Mouse (Mus musculus) spleen, postnatal 4 days (tissue): ENCODE measurements at regions not wholly inside any gene's neighbourhood (a gene's known extent, or its start where the extent isn't known, plus 50 kb on each side); places are given as distances from the start of the nearest gene placed in this dataset.

Source experiments
- DNase-seq, 2 experiments: peaks; one replicate each; pipeline ENCODE4 v3.0.0; 2022; ENCODE audit warnings: low spot score in 2 of 2

DNA sequence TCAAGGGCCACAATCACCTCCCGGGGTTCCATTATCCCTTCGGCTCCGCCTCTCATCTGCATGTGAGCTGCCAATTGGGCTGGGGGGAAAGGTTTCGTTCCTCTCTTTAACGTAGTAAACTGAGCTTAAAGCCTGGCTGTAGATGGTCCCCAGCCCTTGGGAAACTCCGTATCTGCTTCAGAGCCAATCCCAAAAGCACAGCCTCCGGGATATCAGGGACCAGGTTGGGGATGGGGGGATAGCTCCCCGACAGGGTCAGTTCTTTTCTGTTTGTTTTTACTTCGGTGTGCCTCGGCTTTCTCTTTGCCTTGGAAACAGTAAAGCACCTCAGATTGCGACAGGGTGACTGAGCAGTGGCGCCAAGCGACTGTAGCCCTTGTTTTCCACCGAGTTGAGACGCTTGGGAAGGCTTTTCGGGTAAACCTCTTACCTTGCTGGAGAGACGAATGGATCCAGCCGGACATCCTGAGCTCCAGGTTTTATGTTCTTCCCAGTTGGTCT, 64.5 kb downstream of the Tfap2c start:
- no peak for DNase-seq

DNA sequence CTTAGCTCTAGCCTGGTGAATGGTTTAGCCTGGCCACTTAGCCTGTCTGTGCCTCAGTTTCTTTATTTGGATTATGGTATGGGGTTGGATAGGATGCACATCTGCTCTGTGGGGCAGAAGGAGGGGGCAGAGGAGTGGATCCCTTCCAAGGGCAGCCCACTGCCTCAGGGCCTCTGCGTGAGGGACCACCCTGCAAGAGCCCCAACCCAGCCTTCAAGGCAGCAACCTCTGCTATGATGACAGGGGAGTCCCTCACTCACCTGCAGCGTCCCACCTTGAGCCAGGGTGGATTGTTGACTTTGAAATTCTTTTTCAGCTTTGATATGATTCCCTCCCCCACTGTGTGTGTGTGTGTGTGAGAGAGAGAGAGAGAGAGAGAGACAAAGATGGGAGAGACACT, 65.8 kb downstream of the Tfap2c start:
- no peak for DNase-seq

DNA sequence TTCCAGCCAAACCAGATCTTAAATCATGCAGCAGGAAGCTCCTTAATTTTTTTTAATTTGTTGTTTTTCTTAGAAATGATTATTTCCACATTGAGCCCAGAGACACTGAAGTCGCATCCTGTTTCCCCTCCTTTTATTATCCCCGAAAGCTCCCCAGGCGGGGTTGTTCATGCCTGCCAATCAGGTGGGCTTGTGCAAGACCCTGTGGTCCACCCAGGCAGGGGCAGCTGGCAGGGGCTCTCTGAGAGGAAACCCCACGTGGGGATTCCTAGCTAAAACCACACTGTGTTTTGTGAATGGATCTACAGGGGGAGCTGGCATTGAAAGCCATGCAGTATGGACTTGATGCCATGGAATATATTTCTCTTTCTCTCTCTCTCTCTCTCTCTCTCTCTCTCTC, 66.2 kb downstream of the Tfap2c start:
- DNase-seq: no peak

DNA sequence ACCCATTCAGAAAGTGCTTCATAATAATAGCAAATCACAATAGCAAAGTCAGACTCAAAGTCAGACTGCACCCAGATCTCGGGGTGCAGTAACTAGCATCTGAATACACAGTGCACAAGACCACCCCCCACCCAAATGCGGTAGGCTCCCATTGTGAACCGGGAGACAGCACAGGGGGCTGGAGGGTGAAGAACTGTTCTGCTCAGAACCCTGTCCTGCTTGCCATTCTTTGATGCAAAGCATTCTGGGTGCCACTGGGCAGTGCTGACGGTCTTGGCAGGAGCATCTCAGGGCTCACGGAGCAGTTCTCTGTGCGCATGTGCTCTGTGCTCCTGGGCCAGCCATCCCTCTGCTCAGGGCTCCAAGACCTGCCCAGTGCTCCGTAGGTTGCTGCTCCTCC, 69.8 kb downstream of the Tfap2c start:
- DNase-seq: no peak

DNA sequence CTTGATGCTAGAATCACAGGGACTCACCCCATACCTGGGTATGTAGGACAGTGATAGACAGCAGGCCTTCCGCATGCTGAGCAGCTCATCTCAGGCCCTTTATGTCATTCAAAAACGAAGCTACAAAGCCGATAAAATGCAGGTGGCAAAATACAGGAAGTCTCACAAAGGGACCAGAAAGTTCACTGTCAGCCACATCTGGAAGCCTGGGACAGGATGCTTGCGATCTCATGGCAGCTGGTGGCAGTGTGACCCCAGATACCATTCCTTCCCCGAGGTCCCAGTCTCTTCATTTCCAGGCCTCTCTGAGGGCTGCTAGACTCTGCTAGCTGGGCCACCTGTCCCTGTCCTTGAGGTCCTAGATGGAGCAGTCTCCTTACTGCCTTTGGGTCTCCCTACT, 70.6 kb downstream of the Tfap2c start:
- no peak for DNase-seq

DNA sequence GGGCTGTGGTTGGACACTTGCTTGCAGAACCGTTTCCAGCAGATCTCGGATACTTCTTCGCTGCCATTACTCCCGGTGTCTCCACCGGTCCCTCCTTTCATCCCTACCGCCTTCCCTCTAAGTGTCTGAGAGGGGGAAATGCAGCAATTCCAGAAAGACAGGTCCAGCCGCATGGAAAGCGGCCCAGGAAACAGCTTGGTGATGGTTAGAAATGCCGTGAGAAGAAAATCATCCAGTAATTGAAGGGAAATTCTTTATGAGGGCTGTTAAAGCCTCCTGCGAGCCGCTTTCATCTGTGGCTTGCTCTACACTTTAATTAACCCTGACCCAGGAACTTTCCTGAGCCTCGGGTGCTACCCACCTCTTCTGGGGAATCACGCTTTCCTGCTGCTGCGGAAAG, 74.3 kb downstream of the Tfap2c start:
- no peak for DNase-seq

DNA sequence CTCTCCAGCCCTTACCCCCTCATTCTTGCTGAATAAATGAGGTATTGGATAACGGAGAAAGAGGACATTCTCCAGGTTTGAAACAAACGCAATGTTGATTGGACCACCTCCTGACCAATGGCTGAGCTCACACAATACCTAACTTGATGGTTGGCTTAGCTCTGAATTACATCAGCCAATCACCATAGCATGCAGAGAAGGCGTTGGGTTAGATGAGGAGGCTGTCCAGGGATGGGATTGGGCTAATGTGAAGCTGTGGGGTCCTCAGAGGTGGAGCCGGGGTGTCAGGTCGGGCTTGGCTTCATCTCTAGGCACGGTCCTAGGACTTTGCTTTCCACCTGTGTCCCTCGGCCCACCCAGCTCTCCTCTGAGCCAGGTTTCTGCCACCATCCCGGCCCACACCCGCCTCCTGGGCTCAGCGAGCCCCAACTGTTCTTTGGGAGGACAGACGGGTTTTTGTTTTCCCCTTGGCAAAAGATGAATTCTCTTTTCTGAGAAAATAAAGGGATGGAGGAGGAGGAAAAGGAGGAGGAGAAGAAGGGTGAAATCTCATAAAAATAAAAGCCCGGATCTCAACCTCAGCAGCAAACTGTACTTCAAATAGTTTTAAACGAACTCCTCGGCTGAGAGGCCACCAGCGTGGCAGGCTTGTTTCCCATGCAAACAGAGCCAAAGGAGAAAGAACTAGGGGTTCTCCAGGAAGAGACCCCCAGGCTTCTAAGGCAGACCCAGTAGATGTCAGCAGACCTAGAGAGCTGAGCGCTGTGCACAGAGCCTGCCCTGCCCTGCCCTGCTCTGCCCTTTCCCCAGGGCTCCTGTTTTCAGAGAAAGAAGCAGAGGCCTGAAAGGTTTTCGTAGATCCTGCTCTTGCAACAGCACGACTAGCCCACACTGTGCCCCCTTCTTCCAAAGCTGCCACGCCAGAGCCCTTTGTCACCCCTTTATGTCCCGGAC, 78.2 kb downstream of the Tfap2c start:
- no peak for DNase-seq

DNA sequence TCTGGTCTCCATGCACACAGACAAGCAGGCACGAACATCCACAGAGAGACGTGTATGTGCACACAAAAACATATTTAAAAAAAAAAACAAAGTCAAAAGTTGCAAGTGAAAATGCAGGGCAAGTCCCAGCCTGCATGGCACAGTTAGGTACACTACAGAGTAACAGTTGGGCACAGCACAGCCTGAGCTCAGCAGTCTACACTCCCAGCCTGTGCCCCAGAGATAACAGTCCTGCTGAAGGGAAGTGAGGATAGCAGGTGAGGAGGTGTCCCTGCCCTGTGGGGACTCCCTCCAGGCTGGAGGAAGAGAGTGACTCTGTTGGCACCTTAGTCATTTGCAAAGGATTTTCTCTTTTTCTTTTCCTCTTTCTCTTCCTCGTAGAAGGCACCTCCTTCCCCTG, 80.9 kb downstream of the Tfap2c start:
- DNase-seq: no peak

DNA sequence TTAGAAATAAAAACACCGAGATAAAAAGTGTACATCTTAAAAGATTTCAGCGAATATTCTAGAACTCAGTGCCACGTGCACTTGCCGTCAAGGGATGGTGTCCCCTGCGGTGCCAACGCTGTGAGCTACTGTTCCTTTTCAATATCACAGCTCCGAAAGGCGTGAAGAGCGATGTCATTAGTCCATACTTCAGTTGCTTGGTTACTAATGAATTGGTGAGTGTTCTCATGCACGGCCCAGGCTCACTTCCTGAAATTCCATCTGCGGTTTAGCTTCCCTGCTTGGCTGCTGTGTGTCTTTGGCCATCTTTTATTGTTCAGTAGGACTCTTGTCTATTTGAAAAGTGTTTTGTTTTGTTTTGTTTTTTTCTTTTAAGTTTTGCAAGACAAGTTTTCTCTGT, 93.2 kb downstream of the Tfap2c start:
- DNase-seq: no peak

DNA sequence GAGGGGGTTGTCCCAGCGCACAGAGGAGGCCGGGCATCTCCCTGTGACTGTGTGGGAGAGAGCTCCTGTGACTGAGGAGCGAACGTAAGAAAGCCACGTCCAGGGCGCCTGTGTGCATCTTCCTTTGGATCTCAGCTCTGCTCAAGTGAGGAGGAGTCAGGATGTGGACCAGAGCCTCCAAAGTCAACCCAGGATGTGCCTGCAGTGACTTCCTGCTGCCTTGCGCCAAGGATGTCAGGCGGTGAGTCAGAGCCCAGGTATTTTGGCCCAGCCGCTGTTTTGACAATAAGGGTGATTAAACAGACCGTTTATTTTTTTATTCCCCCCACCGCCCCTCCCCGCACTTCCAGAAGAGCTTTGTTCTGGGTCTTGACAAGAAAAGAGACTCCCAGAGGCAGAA, 94.5 kb downstream of the Tfap2c start:
- DNase-seq: no peak

DNA sequence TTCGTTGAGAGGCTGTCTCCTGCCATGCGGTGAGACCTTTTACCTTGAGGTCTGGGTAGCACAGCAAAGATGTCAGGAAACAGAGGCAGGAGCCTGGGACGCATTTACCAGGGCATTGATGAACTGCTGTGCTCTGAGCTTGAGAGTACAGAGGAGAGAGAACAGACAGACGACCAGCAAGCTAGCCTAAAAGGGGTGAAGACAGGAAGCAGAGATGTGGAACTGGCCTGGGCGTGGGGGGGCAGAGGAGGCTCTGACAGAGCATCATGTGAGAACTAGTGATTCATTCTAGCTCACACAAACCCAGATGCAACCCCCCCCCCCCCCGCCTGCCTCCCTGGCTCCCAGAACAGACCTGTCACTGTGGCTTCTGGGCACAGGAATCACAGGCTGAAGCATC, 95.1 kb downstream of the Tfap2c start:
- DNase-seq: no peak

DNA sequence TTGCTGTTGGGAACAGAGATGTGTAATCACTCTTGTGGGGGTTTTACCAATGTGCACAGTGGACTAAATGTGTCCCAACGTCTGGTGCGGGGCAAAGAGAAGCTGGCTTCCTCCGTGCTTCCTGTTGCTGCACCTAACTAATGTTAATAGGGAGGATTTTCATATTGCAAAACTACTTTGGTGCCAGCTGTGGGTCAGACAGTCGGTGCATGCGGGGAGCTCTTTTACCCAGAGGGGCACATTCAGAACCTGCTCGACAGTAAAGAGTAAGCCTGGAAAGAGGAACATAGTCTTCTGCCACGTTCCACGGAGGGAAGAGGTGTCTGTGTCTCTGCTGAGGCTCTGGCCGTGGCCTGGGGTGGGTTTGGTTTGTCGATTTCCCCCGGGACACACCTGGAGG, 98.7 kb downstream of the Tfap2c start:
- no peak for DNase-seq

DNA sequence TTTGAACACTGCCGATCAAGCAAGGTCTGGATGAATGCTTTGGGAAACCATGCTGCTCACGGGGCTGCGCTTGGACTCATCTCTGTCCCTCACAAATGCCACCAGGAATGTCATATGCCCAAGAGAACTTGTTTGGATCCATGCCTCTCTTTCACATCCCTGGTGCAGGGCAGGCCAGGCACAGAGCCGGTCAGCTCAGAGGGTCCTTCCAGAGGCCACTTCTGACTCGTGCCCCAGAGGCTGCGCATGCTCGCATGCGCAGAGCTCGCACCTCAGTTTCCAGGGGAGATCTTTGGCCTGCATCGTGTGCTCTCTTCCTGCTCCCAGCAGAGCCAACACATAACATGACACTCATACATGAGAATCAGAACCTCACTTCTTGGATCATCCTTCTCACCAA, 111.1 kb downstream of the Tfap2c start:
- no peak for DNase-seq

DNA sequence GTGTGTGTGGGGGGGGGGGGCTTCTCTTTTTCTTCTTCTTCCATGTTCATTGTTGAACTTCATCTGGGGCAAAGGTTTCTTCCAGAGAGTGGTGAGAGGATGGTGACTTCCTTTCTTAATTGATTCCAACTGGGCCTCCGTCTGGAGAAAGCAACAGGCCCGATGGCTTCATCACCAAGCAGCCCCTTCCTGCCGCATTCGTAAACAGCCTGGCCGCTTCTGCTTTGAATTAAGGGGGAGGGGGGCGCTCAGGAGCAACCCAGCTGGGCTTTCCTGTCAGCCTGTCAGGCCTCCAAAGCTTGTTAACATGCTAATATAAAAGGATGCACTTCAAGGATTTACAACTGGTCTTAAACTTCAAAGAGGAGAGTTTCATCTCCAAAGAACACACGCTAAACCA, 111.5 kb downstream of the Tfap2c start:
- no peak for DNase-seq

DNA sequence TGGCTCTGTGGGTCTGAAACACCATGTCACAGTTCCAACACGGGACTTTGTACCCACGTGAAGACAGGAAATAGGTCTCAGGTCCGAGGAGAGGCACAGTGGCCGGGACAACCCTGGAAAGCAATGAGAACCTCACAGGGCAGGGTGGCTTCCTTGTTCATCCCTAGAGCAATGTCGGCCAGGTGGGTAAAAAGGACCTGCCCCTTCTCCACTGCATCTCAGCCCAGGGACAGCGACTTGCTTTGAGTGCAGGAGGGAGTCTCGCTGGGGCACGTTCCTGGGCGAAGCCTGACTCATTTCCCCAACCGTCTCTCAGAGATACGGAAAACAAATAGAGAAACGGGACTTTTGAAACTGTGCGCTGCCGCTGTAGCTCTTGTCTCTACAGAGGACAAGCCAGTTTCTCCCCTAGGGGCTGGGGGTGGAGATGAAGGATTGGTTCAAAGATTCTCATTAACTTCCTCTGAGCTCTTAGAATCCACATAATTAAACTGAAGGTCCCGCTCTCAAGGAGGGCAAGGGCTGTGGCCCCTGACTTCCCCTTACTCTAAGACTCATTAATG, 112.1 kb downstream of the Tfap2c start:
- DNase-seq: no peak

DNA sequence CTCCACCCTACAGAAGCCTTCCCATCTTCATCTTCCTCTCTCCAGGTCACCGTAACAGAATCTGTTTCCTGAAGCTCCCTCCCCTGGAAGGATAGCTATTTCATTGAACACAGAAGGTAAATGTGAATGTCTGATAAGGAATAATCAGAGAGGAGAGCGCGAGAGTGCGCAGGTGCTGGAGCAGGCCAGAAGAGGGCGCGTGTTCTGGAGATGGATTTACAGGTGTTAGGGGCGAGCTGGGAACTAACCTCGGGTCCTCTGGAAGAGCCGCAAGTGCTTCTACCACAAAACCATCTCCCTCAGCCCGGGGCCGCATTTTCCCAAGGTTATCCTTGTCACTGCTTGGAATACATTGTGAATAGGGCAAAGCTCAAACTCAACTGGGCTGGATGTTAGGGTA, 112.8 kb downstream of the Tfap2c start:
- no peak for DNase-seq

DNA sequence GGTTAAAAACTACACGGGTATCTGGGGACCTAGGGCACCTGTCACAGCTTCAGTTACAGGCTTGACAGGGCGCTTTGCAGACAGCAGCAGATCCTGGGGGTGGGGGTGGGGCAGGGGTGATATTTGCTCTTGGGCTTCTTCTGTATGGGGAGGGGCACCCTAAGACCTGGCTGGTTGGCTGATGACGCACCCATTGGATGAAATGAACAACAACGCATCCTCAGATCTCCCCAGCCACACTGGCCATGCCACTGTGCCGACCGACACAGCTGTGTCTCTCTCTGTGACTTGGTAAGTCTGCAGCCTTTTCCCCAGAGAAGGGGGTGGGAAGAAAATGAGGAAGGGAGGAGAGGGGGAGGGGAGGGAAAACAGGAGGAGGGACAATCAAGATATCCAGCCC, 114.3 kb downstream of the Tfap2c start:
- DNase-seq: no peak

DNA sequence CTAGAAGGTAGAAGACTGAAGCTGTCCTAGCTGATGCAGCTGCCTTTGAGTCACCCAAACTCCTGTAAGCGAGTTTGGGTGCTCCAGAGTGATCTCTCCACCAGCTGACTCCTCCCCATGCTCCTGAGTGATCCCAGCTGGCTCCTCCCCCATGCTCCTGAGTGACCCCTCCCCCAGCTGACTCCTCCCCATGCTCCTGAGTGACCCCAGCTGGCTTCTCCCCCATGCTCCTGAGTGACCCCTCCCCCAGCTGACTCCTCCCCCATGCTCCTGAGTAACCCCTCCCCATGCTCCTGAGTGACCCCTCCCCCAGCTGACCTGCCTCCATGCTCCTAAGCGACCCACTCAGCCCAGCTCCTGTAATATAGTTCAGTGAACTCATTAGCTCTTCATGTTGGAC, 123.7 kb downstream of the Tfap2c start:
- no peak for DNase-seq

DNA sequence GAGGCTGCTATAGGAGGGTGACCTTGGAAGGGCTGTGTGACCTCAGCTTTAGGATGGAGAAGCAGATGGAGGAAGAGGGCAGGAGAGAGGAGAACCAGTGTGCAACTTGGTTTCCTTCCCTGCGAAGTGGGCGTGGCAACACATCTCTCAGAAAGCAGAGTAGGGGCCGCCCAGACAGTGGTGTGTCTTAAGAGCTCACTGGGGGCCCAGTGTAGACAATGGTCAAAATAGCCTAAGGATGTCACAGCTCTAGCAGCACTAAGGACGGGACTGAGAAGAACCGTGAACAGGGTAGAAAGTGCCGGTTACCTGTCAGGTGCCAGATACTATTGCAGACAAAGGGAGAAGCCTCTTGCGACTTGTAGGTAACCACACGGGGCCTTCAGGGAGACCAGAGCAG, 125.2 kb downstream of the Tfap2c start:
- DNase-seq: no peak

DNA sequence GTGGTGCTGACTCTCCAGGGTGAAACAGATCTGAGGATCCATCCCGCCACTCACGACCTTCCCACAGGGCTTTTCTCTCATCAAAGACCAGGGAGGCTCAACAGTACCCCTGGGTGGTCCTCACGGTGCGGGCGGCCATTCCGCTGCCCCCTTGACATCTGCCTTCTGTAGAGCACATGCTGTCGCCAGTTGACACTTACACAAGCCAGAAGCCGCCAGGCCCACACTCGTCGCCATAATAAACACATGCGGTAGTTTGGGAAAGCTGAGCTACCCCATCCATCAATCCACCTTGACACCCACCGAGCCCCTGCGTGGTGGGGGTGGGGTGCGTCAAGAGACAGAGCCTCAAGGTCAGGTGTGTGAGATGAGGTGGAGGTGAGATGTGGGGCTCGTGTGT, 125.7 kb downstream of the Tfap2c start:
- DNase-seq: no peak

DNA sequence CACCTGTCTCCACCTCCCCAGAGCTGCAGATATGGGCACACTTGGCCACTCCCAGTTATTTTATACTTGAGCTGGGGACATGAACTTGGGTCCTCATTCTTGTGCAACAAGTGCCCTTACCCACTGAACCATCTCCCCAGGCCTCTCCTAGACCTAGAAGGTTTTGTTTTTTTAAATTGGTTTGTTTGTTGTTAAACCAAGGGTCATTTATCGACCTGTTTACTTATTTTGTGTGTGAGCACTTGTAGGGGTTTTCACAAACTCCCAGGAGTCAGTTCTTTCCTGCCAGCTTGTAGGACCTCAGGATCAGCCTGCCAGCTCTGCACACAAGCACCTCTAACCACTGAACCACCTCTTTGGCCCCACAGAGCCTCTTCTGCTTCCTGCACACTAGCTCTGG, 140.8 kb downstream of the Tfap2c start:
- DNase-seq: no peak

DNA sequence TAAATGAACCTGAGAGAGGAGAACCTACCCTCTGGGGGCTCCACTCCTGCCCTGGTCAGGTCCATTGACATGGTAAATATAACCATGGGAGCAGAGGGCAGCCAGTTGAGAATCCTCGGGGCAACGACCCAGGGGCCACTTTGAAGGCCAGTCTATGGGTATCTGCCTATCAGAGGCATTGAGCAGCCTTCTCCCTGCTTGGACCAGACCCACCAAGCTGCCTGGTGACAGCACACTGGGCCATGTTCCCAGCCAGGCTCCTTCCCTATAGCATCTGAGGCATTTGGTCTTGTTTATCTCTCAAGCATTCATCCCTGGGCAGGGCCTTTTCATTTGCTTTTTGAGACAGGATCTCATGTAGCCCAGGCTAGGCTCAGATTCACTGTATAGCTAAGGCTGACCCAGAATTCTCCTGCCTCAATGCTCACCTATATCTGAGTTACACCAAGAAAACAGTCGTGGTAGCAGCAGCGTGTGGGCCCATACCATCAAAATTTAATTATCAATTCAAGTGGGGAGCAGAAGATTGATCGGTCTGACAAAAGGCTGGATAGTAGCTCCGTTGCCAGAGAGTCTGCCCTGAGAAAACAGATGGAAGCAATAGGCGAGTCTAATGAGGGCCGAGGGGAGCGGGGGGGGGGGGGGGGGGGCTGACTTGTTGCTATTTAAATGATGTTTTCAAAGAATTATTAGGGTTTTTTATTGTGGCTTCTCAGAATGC, 141.7 kb downstream of the Tfap2c start:
- no peak for DNase-seq

DNA sequence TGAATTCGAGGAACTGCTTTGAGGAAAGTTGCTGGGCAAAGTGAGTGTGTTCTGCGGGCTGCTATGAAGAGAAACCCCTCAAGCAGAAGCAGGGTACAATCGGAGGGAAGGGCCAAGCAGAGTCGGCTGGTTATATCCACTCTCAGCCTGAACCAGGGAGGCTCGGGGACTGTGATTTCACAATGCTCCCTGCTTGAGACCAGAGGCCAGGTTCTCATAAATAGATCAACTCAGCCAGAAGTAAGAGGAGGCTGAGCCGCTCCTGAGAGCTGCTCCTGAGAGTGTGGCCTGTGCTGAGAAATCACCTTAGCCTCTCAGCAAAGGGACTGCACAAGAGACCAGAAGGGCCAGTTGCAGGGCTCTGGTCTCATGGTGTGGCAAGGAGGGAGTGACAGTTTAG, 149.6 kb downstream of the Tfap2c start:
- no peak for DNase-seq
